Mouse (Mus musculus) liver, adult (tissue): ENCODE results near the gene Slc1a3.

ENCODE experiments used
- GATA4 ChIP-seq: IDR thresholded peaks from 2 replicates; pipeline ENCODE4 v1.6.1; 2014; ENCODE audit warnings: mild to moderate bottlenecking, low read length; ENCODE audit not compliant: insufficient replicate concordance

The Slc1a3 gene

DNA sequence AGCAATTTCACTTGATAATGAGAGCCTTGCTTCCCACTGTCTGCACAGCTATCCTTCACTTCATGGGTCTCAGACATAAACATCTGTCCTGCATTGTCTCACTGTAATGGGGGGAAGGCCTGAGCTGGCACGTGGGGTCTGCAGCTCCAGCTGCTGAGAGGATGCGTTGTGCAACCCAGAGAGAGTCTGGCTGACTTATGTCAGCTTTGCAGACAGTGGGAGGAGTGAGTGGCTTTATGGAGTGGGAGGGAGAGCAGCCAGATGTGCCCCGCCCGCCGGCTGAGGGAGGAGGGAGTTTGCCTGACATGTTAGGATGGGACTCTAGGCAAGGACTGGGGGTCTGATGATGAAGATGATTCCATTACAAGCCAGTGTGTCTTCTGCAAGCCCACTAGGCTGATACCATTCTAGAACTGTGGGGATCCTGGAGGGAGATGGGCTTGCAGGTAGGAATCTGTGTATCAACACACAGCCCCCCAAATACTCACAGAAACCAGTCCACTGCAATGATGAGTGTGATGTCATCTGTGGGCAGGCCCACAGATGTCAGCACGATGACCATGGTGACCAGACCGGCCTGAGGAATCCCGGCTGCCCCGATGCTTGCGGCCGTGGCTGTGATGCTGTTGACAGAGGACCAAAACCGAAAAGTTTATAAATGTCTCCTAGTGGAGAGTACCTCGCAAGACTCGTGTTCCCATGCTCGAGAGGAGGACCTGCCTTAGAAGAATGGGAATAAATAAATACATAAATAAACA is 71.8 kb downstream of the Slc1a3 start:
- no peak for TF ChIP-seq GATA4

DNA sequence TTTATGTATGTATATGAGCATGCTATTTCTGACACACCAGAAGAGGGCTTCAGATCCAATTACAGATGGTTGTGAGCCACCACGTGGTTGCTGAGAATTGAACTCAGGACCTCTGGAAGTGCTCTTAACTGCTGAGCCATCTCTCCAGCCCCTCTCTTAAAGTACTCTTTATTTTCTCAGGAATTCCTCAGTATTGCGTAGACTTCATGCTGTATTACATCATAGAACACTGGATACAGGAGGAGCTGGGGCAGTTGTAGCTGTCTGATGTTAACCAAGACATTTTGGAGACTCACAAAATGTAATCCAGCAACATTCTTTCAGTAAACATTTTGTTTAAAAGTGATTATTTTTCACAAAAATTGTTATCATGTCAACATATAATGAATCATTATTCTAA is 73.3 kb downstream of the Slc1a3 start:
- no peak for TF ChIP-seq GATA4

GRCm38 (mm10) chr15:8635974-8636373 is 74.6 kb downstream of the Slc1a3 start:
- TF ChIP-seq GATA4: no peak

DNA sequence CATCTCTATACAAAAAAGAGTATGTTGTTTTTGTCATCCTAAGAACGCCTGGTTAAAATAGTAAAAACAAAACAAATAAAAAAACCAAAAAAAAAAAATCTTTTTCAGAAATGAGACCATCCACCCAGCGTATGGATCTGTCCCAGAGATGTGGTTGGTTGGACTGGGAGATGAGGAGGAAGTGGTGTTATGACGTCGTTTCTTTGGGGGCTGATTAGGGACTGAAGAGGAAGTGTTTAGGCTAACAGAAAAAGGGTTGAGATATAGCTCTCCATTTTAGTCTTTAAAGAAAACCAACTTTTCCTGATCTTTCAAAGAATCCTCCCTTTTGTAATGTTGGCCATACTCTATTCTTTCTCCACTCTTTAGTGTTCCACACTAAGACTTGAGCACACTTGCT is 75.8 kb downstream of the Slc1a3 start:
- TF ChIP-seq GATA4: no peak

DNA sequence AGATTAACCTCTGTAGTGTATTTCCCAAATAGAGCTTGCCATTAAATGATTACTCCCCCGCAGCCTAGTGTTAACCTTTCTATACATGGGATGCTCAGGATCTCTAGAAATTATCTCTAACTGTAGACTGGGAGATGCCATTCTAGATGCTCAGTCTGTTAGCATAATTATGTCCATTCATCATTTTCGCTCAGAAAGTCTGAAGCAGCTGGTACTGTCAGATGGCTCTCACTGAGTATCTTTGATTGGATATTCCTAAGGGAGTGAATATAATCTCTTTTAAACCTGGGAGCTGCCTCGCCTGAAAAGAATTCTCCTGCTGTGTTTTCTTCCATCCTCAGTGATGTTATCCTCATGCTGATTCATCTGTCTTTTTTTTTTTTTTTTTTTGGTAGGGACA is 76.2 kb downstream of the Slc1a3 start:
- no peak for TF ChIP-seq GATA4

DNA sequence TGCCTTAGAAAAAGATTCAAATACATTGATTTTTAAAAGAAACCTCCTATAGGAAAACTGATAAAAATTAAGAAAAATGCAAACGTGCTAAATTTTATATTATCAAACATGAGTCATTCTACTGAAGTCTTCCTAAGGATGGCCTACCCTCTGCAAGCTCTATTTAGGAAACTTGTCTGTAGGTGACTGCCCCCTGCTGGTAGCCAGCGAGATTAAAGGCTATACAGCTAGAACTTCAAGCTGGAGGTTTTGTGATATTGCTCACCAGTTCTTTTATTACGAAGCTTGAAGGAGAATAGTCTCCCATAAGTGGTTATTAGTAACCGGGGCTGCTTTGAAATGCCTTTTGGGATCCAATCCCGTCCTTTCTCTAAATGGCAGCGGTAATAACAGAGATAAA is 77.2 kb downstream of the Slc1a3 start:
- no peak for TF ChIP-seq GATA4

DNA sequence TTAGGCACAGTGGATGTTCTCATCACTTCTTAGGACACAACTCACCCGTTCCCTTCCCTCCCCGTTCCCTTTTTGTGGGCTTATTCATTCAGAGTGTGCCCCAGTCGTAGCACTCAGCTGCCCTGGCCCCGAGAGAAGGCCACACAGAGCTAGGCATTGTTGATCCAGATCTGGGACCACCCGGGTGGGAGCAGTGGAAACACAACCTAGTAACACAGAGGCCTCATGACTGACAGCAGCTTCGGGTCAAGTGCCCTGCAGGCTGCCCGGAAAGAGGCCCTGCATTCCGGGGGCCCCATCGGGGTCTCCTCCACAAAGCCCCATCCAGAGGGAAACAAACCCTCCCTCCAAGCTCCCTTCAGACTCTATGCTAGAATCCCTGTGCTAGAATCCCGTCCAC is 78.2 kb downstream of the Slc1a3 start:
- no peak for TF ChIP-seq GATA4

GRCm38 (mm10) chr15:8629317-8629831 is 81.2 kb downstream of the Slc1a3 start:
- TF ChIP-seq GATA4: no peak

DNA sequence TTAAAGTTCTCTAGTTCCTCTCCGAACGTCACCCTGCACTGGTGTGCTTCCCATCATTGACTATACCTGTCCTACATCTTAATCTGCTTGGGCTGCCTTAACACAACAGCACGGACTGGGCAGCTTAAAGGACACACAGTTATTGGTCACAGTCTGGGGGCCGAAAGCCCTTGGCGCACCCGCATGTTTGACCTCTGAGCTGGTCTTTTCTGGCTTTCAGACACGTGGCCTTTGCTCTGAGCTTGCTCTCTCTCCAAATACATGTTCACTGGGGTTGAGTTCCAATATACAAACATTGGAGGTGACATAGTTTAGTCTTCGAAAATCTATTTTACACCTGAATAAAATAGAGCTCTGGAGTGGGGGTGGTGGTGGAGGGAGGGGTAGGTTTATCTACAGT is 82.4 kb downstream of the Slc1a3 start:
- no peak for TF ChIP-seq GATA4

- TF ChIP-seq GATA4: no peak
Measured at GRCm38 (mm10) chr15:8627097-8627537, 83.4 kb downstream of the Slc1a3 start.

DNA sequence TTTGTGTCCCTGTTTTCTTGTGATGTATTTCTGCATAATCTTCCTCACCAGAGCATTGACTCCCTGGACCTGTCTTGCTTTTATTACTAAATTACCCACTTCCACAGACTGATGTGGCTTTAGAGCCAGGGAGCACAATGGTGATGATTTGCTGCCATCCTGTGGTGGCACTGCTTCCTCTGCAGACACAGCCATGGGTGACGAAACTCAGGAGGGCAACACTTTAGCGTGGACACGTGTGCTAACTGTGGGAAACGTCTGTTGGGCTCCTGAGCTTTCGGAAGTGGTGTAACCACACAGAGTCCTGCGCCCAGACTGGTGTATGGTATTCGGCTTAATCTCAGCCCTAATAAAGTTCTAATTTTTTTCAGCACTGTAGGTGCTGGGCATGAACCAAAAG is 85.2 kb downstream of the Slc1a3 start:
- no peak for TF ChIP-seq GATA4

DNA sequence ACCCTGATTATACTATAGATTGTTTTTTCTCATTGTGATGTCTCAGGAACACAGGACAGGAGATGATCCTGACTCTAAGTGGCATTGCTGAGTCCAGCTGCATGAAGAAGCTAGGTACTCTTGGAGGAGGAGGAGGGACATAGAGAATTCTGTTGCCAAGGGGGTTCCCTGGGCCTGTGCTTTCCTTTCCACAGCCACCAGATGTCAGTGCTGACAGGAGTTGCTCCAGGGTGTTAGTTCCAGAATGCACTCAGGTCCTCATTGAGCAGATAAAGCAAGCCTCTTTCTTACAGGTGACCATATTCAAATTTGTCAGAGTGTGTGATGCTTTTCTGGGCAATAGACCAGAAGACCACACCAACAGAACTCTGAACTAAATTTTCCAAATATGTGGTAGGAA is 86.7 kb downstream of the Slc1a3 start:
- no peak for TF ChIP-seq GATA4

GRCm38 (mm10) chr15:8619479-8620026 is 91.0 kb downstream of the Slc1a3 start:
- no peak for TF ChIP-seq GATA4

DNA sequence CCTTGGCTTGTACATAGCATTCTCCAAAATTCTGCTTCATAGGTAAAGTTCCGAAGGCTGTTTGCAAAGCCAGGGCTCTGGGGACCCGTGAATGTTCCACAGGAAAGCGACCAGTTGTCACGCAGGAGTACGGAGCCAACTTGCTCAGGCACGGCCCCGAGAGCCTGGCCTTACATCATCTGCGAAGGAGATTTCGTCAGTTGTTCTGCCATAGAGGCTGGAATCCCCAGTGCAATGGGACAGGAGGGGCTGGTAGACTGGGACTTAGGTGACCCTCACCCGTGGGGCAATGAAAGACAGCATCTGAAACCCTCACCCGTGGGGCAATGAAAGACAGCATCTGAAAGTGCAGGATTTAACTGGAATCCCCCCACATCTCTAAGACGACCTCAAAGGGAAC is 94.3 kb downstream of the Slc1a3 start:
- no peak for TF ChIP-seq GATA4

DNA sequence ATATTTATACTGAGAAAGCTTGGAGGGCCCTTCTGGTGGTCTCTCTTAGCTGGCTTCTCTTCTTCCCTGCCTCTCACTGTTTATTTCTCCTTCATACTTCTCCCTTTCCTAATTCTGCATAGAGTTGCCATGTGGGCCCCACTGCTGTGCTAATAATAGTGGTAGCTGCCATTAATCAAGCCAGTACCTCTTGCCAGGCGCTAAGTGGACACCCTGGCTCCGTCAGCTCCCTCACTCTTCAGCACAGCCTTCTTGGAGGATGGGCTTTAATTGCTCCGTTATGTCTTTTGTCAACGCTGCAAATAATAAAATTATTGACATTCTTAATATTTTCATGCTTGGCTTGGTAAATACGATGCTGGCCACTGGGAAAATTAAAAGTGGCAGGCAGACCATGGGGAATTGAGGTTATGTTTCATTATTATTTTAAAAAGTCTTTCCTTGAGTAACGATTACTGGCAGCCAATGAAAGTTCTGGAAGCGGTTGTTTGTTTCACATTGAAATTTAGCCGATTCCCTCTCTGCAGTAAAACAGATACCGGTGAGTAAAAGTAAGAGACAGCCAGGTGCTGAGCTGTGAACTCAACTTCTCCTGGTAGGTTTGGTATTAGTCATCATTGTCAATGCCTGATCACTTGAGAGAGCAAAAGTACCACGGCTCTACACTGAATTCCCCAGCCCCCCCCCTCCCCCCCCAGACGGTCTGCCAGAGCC is 94.9 kb downstream of the Slc1a3 start:
- TF ChIP-seq GATA4: no peak

DNA sequence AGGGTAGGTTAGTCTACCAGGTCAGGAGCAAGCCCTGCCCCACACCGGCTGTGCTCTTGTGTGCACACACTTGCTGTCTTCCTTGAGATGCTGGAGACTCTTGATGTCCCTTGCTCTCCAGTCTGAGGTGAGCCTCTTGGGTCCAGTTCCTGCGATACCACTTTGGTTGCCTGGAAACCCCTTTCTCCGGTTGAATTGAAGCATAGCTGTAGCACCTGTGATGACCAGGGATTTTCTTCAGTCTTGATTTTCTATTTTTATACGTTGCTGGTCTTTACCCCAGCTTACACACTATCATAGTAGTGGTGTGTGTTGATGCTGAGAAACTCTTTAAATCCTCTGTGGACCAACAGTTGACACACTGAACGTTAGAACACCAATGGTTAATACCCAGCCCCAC is 95.9 kb downstream of the Slc1a3 start:
- no peak for TF ChIP-seq GATA4
